Mouse (Mus musculus) lung, embryonic 16.5 days (tissue): Measurements from ENCODE around the gene Cabin1. TPM values are rescaled to one million over a fixed set of nuclear protein-coding genes. Genes with fewer than 3 reads are reported as not detected.

Source experiments
- ATAC-seq: fragments of 200-750 bp; cut with Nextera tagmentation; 2 replicates; pipeline ENCODE4 v1.8.0; 2017; ENCODE audit warnings: low read depth, mild to moderate bottlenecking, moderate library complexity
- H3K27ac ChIP-seq: fragments of 300-500 bp; sonication (generic); 2 replicates; pipeline ENCODE4 v1.5.1; 2014; ENCODE audit warnings: mild to moderate bottlenecking, control low read depth, low read length
- H3K27me3 ChIP-seq: fragments of 300-500 bp; sonication (generic); 2 replicates; pipeline ENCODE4 v1.6.1; 2014; ENCODE audit warnings: low read depth, low read length, mixed read lengths; ENCODE audit not compliant: control insufficient read depth, insufficient read depth
- H3K36me3 ChIP-seq: fragments of 300-500 bp; sonication (generic); 2 replicates; pipeline ENCODE4 v1.6.1; 2014; ENCODE audit warnings: low read length; ENCODE audit not compliant: control insufficient read depth, insufficient read depth
- H3K4me1 ChIP-seq: fragments of 300-500 bp; sonication (generic); replicated peaks from 2 replicates; pipeline ENCODE4 v1.6.1; 2014; ENCODE audit warnings: low read length, mixed read lengths; ENCODE audit not compliant: control insufficient read depth, insufficient read depth
- H3K4me2 ChIP-seq: fragments of 300-500 bp; sonication (generic); 2 replicates; pipeline ENCODE4 v1.6.1; 2014; ENCODE audit warnings: low read depth, low read length, control low read depth
- H3K4me3 ChIP-seq: fragments of 300-500 bp; sonication (generic); 2 replicates; pipeline ENCODE4 v1.5.1; 2014; ENCODE audit warnings: mild to moderate bottlenecking, low read length, control low read depth
- H3K9ac ChIP-seq: fragments of 300-500 bp; sonication (generic); 2 replicates; pipeline ENCODE4 v1.6.1; 2014; ENCODE audit warnings: low read length, control low read depth
- H3K9me3 ChIP-seq: fragments of 300-500 bp; sonication (generic); 2 replicates; pipeline ENCODE4 v1.6.1; 2016; ENCODE audit warnings: low read length; ENCODE audit not compliant: control insufficient read depth
- WGBS: fragments of 180-500 bp; shearing (Covaris S2); extraction: QIAGEN DNeasy Blood & Tissue Kit; methylation state at CpG from one replicate; pipeline ENCODE4 v1.1.7; 2014; 5-methylcytosine and 5-hydroxymethylcytosine counted together
- polyA plus RNA-seq: library from polyadenylated mRNA; unstranded; fragments of >200 nt; fragmentation: Nextera tagmentation; extraction: Ambion mirVana; gene quantifications from 2 replicates; pipeline ENCODE4 v1.2.1, GENCODE M21; 2015

Cabin1 gene
- polyA plus RNA-seq, 1 experiment from 2014 or later = 39.7 TPM

- Histone ChIP-seq H3K36me3 (no peaks in the 10 kb centered on the region), H3K9ac (peak overlapping the region; percentile 73), H3K4me1 (peaks cover 9% of the 10 kb centered on the region), H3K9me3 (no peaks in the 10 kb centered on the region), H3K4me3 (peak overlapping the region; percentile 60), H3K27me3 (no peaks in the 10 kb centered on the region), H3K27ac (peak overlapping the region; percentile 81), H3K4me2 (peak overlapping the region; percentile 84)
- peak; percentile 81 for ATAC-seq
- WGBS = under 1% methylated on average over 62 of the region's 63 CpGs
These were observed 96.8 kb downstream of the Cabin1 start for GRCm38 (mm10) chr10:75667115-75667910.

DNA sequence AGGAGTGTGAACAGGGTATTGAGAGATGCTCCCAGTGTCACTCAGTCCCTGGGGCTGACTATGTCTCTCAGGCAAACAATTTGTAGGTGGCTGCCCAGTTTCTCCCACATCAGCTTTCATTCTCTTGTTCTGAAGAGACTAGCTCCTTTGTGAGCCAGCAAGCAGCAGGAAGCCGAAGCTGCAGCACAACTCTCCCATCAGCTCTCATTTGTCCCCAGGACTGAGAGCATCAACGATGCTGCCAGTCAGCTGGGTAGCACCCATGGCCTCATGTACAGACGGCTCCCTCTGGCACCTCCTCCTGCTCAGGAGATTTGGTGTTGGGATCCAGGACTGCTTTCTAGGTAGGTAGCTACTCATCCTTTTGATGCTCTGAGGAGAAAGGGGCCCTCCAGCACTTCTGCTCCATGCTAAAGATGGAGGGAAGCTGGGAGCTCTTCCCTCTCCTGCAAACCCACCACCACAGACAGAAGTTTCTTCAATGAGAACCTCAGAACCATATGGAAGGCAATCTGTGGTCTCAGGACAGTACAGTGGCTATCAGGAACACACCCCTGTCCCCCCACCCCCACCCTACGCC is 97.6 kb downstream of the Cabin1 start:
- peak overlapping the region; percentile 84 for H3K4me2 ChIP-seq
- H3K27ac ChIP-seq = peak overlapping the region; percentile 81

DNA sequence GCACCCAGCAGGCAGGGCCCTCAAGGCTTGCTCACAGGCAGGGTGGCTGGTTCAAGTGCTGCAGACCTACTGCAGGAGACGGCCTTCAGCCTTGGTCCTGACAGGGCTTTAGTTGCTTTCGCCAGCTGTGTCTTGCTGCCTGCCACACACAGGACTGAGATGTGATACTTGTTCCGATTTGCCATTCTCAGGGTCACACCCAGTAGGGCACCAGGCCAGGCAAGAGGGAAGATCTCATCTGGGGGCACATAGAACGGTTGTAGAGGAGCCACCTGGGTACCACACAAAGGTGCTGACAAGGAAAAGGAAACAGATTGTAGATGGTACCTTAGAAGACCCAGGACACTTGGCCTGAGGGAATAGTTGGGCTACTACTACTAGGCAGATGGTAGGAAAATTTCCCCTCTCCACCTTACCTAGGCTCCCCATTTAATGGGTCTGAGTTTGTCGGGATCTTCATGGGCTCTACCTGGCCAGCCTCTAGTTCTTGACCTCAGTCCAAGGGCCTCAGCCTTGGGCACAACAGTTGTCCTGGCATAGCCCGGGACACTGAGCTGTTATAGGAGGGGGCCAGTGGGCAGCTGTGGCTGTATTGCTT is 99.4 kb downstream of the Cabin1 start:
- Histone ChIP-seq H3K9ac (no peak overlapping the region), H3K4me1 (peaks cover 9% of the 10 kb centered on the region), H3K27ac (no peak overlapping the region), H3K4me2 (no peak overlapping the region), H3K4me3 (no peak overlapping the region), H3K27me3 (no peaks in the 10 kb centered on the region), H3K9me3 (no peaks in the 10 kb centered on the region), H3K36me3 (no peaks in the 10 kb centered on the region)
- 82% methylated on average over 6 of the region's 6 CpGs for WGBS
- ATAC-seq = no peak

More for the DNA sequence above, 97.6 kb downstream of the Cabin1 start:
- H3K9me3 ChIP-seq = no peaks in the 10 kb centered on the region
- 33% methylated on average over 4 of the region's 4 CpGs for WGBS
- H3K4me3 ChIP-seq = peak overlapping the region; percentile 60
- ATAC-seq = no peak
- peak overlapping the region; percentile 73 for H3K9ac ChIP-seq
- H3K4me1 ChIP-seq = peaks cover 9% of the 10 kb centered on the region
- no peaks in the 10 kb centered on the region for H3K27me3 ChIP-seq
- H3K36me3 ChIP-seq = no peaks in the 10 kb centered on the region

GRCm38 (mm10) chr10:75662575-75662974 is 101.6 kb downstream of the Cabin1 start:
- no peaks in the 10 kb centered on the region for H3K9me3 ChIP-seq
- H3K27ac ChIP-seq = no peak overlapping the region
- H3K27me3 ChIP-seq = no peaks in the 10 kb centered on the region
- WGBS = 82% methylated on average over 4 of the region's 4 CpGs
- H3K4me2 ChIP-seq = no peak overlapping the region
- ATAC-seq = no peak
- peaks cover 9% of the 10 kb centered on the region for H3K4me1 ChIP-seq
- no peak overlapping the region for H3K4me3 ChIP-seq
- no peak overlapping the region for H3K9ac ChIP-seq
- no peaks in the 10 kb centered on the region; the same call in none of the 2 replicates for H3K36me3 ChIP-seq

GRCm38 (mm10) chr10:75661876-75662275 is 102.3 kb downstream of the Cabin1 start:
- Histone ChIP-seq H3K4me1 (peaks cover 8% of the 10 kb centered on the region), H3K4me2 (no peak overlapping the region), H3K36me3 (peaks cover 3% of the 10 kb centered on the region), H3K4me3 (no peak overlapping the region), H3K9me3 (no peaks in the 10 kb centered on the region), H3K27ac (no peak overlapping the region), H3K27me3 (no peaks in the 10 kb centered on the region), H3K9ac (no peak overlapping the region)
- no peak for ATAC-seq
- 85% methylated on average over 3 of the region's 3 CpGs for WGBS

- Histone ChIP-seq H3K36me3 (peaks cover 7% of the 10 kb centered on the region), H3K9me3 (no peaks in the 10 kb centered on the region), H3K4me3 (no peak overlapping the region), H3K4me1 (peaks cover 3% of the 10 kb centered on the region), H3K4me2 (no peak overlapping the region), H3K27ac (no peak overlapping the region), H3K9ac (no peak overlapping the region), H3K27me3 (no peaks in the 10 kb centered on the region)
- WGBS = 73% methylated on average over 6 of the region's 6 CpGs
- ATAC-seq = peak; percentile 47
These were observed 102.8 kb downstream of the Cabin1 start for GRCm38 (mm10) chr10:75661381-75661780.

DNA sequence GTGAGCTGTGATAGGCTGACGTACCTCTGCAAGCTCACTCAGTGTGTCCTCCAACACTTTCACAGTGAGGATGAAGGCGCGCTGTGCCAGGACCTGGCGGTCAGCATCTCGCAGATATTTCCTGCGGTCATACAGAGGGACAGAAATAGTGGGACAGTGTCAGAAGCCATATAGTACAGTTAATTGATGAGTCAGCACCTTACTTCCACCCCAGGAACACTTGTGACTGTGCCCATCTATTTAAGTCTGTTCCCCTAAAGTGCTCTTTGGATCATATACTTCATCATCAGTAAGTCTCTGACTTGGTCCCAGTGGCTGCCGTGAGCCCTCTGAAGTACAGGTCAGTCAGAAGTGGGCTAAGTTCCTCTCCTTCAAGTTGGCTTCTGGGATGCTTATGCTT is 106.4 kb downstream of the Cabin1 start:
- no peak for ATAC-seq
- H3K4me1 ChIP-seq = no peaks in the 10 kb centered on the region
- H3K4me2 ChIP-seq = no peak overlapping the region
- H3K9ac ChIP-seq = no peak overlapping the region
- H3K36me3 ChIP-seq = peaks cover 32% of the 10 kb centered on the region
- H3K27me3 ChIP-seq = no peaks in the 10 kb centered on the region
- WGBS = 95% methylated on average over 7 of the region's 7 CpGs
- no peak overlapping the region for H3K27ac ChIP-seq
- H3K4me3 ChIP-seq = no peak overlapping the region
- H3K9me3 ChIP-seq = no peaks in the 10 kb centered on the region

DNA sequence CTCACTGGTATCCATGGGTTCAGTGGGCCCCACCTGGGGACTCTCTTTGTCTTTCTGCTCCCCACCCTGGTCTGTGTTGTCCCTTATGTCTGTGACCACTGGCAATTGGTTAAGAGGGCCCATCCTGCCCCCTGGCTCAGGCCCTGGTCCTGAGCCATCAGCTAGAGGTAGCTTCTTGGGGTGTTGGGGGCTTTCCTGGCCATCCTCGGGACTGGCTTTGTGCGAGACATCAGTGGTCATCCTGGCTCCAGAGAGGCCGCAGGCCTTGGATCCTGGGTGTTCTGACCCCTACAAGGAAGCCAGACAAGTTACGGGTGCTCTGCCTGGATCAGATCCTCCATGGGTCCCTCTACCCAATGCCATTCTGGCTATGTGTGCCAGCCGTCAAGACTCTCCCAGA is 107.0 kb downstream of the Cabin1 start:
- H3K4me1 ChIP-seq = no peaks in the 10 kb centered on the region
- no peak for ATAC-seq
- peaks cover 38% of the 10 kb centered on the region for H3K36me3 ChIP-seq
- H3K9ac ChIP-seq = no peak overlapping the region
- 91% methylated on average over 5 of the region's 5 CpGs for WGBS
- no peak overlapping the region for H3K4me2 ChIP-seq
- no peak overlapping the region for H3K4me3 ChIP-seq
- no peak overlapping the region for H3K27ac ChIP-seq
- no peaks in the 10 kb centered on the region for H3K9me3 ChIP-seq
- H3K27me3 ChIP-seq = no peaks in the 10 kb centered on the region

GRCm38 (mm10) chr10:75654053-75654452 is 110.1 kb downstream of the Cabin1 start:
- H3K9ac ChIP-seq = no peak overlapping the region
- no peaks in the 10 kb centered on the region for H3K9me3 ChIP-seq
- ATAC-seq = no peak
- no peaks in the 10 kb centered on the region for H3K27me3 ChIP-seq
- no peak overlapping the region for H3K4me3 ChIP-seq
- no peak overlapping the region for H3K27ac ChIP-seq
- H3K36me3 ChIP-seq = peaks cover 64% of the 10 kb centered on the region
- WGBS = 75% methylated on average over 4 of the region's 4 CpGs
- peaks cover 2% of the 10 kb centered on the region; the same call in 1 of the 2 replicates for H3K4me1 ChIP-seq
- H3K4me2 ChIP-seq = no peak overlapping the region
